Mouse (Mus musculus) lung, adult 2 months (tissue): ENCODE data around the gene Enoph1.

Experiments
- CTCF ChIP-seq: fragments of 200-500 bp; IDR thresholded peaks from 2 replicates; pipeline ENCODE4 v1.5.1; 2011; ENCODE audit warnings: mild to moderate bottlenecking, low read length, control low read depth; ENCODE audit not compliant: insufficient read depth
- POLR2A ChIP-seq: fragments of 200-500 bp; IDR thresholded peaks from 2 replicates; pipeline ENCODE4 v1.6.1; 2011; ENCODE audit warnings: low read depth, mild to moderate bottlenecking, control low read depth, low read length, borderline replicate concordance; ENCODE audit errors: extremely low read depth

DNA sequence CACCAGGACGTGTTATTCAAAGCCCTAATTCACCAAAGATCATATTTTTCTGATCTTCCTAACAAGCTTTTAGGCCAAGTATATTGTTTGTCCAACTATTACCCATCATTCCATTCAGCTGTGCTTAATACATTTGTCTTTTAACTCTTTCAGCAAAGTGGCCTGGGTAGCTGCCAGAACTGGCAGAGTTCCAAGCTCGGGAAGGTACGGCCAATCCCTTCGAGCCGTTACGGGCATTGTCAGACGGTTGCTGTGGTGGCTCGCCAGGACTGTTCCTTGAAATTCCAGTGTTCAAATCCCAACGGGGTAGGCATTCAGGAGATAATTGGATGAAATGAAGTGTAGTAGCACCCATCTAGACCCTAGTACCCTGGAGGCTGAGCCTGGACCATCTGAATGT, 32.8 kb downstream of the Enoph1 start:
- TF ChIP-seq POLR2A (no peak), CTCF (no peak)
